Mouse (Mus musculus) layer of hippocampus, adult 9-10 months (tissue): ENCODE results near the gene Tmem147.

Source experiments
- DNase-seq: peaks from one replicate; pipeline ENCODE4 v3.0.0; 2022; ENCODE audit warnings: low spot score

The Tmem147 gene

GRCm38 (mm10) chr7:30728214-30728613 lies 1.1 kb downstream of the Tmem147 start:
- DNase-seq = no peak

GRCm38 (mm10) chr7:30723274-30723953 lies 5.9 kb downstream of the Tmem147 start:
- DNase-seq = no peak

GRCm38 (mm10) chr7:30721286-30721685 lies 8.1 kb downstream of the Tmem147 start:
- DNase-seq = no peak

GRCm38 (mm10) chr7:30719669-30720068 lies 9.7 kb downstream of the Tmem147 start:
- DNase-seq = no peak

- no peak for DNase-seq
Measured at GRCm38 (mm10) chr7:30717716-30718046, 11.7 kb downstream of the Tmem147 start.

- no peak for DNase-seq
Measured at GRCm38 (mm10) chr7:30717006-30717715, 12.2 kb downstream of the Tmem147 start.

- no peak for DNase-seq
Measured at GRCm38 (mm10) chr7:30711942-30712341, 17.4 kb downstream of the Tmem147 start, which contains the start of gene Atp4a. Gene Atp4a, plus strand, starts transcription at chr7:30712209.

- DNase-seq = no peak
Measured at GRCm38 (mm10) chr7:30707441-30707840, 21.9 kb downstream of the Tmem147 start.

- DNase-seq = no peak
Measured at GRCm38 (mm10) chr7:30706214-30706882, 23.0 kb downstream of the Tmem147 start.

GRCm38 (mm10) chr7:30698589-30698988 lies 30.8 kb downstream of the Tmem147 start, which contains the start of gene 2200002J24Rik:
Gene 2200002J24Rik, plus strand, starts transcription at chr7:30698926.
- DNase-seq = no peak

- no peak for DNase-seq
Measured at GRCm38 (mm10) chr7:30698101-30698500, 31.2 kb downstream of the Tmem147 start.

GRCm38 (mm10) chr7:30688325-30688724 lies 41.0 kb downstream of the Tmem147 start:
- no peak for DNase-seq

GRCm38 (mm10) chr7:30683425-30683824 lies 45.9 kb downstream of the Tmem147 start:
- no peak for DNase-seq

- no peak for DNase-seq
Measured at GRCm38 (mm10) chr7:30681897-30682296, 47.4 kb downstream of the Tmem147 start.

- no peak for DNase-seq
Measured at GRCm38 (mm10) chr7:30678263-30678975, 50.9 kb downstream of the Tmem147 start.
